Comparison of ENCODE assay signal across 16 mouse cellular contexts in the genomic region with DNA sequence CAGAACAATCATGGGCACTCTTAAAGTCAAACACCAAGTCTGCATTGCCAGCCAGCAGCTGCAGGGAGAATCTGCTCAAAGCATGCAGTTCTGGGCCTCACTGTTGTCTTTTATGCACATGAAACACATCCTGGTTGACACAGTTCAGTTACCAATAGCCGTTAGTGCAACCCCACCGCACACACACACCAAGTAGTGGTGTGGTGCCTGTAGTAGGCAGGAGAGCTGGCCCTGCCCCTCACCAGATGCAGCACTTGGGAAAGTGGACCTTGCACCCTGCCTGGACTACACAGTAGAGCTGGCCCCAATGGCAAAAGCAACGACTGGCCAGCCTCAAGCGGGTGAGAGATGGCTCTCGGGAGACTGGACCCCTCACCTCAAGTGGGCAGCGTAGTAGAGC. TPM values are rescaled to one million over a fixed set of nuclear protein-coding genes. Genes with fewer than 3 reads are reported as not detected.
DNase-seq lines count a peak whose midpoint lies in the region; ATAC-seq lines count a peak whose summit lies in the region.
"Had no signal": no experiment of that assay in that cellular context is flagged by ENCODE, and none has a peak within 500 bp of the region (broad histone marks: within the 10 kb centered on the region; RNA-seq: fewer than 3 reads in every experiment).

No protein-coding gene starts in this region.

- no peak for ATAC-seq in megakaryocyte, adult 5-6 weeks (ENCODE audit: poor library complexity, severe bottlenecking)
- ATAC-seq in hindbrain, embryonic 16.5 days: no peak
- ATAC-seq: hindbrain, postnatal 0 days had no signal

- H3K36me3 ChIP-seq in megakaryocyte, embryonic 14.5 days (replicated peaks; ENCODE audit: low read length): no peaks in the 10 kb centered on the region
- no peaks in the 10 kb centered on the region for H3K36me3 ChIP-seq in hindbrain, embryonic 16.5 days (ENCODE audit: control insufficient read depth, insufficient read depth, low read length)
- no peaks in the 10 kb centered on the region for H3K36me3 ChIP-seq in limb, embryonic 10.5 days
- H3K36me3 ChIP-seq: embryonic facial prominence, embryonic 12.5 days; G1E; neural tube, embryonic 15.5 days had no signal

- H3K4me1 ChIP-seq in megakaryocyte, embryonic 14.5 days: peaks cover 31% of the 10 kb centered on the region
- H3K4me1 ChIP-seq in hindbrain, embryonic 16.5 days (ENCODE audit: control insufficient read depth, insufficient read depth, low read depth, low read length): no peaks in the 10 kb centered on the region
- peaks cover 7% of the 10 kb centered on the region; the same call in 1 of the 2 replicates for H3K4me1 ChIP-seq in limb, embryonic 10.5 days
- H3K4me1 ChIP-seq: embryonic facial prominence, embryonic 12.5 days; neural tube, embryonic 15.5 days had no signal

- H3K9me3 ChIP-seq in megakaryocyte, embryonic 14.5 days: no peaks in the 10 kb centered on the region
- H3K9me3 ChIP-seq in hindbrain, embryonic 16.5 days (ENCODE audit: control insufficient read depth, low read length): no peaks in the 10 kb centered on the region
- no peaks in the 10 kb centered on the region for H3K9me3 ChIP-seq in limb, embryonic 10.5 days (replicated peaks)
- H3K9me3 ChIP-seq: embryonic facial prominence, embryonic 12.5 days; G1E; neural tube, embryonic 15.5 days had no signal

- no peak overlapping the region for H3K9ac ChIP-seq in hindbrain, embryonic 16.5 days (ENCODE audit: low read depth, low read length)
- H3K9ac ChIP-seq: embryonic facial prominence, embryonic 12.5 days; lung, embryonic 14.5 days; neural tube, embryonic 15.5 days had no signal

- no peak overlapping the region for H3K4me2 ChIP-seq in hindbrain, embryonic 16.5 days (ENCODE audit: low read length)
- H3K4me2 ChIP-seq: embryonic facial prominence, embryonic 12.5 days; lung, embryonic 14.5 days; neural tube, embryonic 15.5 days had no signal

- 92% methylated on average over 6 of the region's 6 CpGs for WGBS in hindbrain, embryonic 16.5 days
- WGBS in limb, embryonic 10.5 days: 86% methylated on average over 6 of the region's 6 CpGs

- DNase-seq in kidney, postnatal 25 days: peak; percentile 30 to 65
- DNase-seq in thymus, adult 18-20 months: peak; percentile 31 to 53
- DNase-seq in cerebellum, adult 9-11 months: no peak
- DNase-seq in limb, embryonic 10.5 days (ENCODE audit: low spot score): no peak
- DNase-seq: adrenal gland, postnatal 25 days; cerebellum, postnatal 36 days; layer of hippocampus, adult 9-11 months; lung, embryonic 14.5 days; spleen, adult 18-20 months had no signal

- no peaks in the 10 kb centered on the region for H3K27me3 ChIP-seq in megakaryocyte, embryonic 14.5 days (replicated peaks)
- no peaks in the 10 kb centered on the region for H3K27me3 ChIP-seq in hindbrain, embryonic 16.5 days (replicated peaks; ENCODE audit: control insufficient read depth, insufficient read depth, low read length)
- H3K27me3 ChIP-seq in limb, embryonic 10.5 days (ENCODE audit: low read depth, poor library complexity, severe bottlenecking): no peaks in the 10 kb centered on the region
- H3K27me3 ChIP-seq: embryonic facial prominence, embryonic 12.5 days; neural tube, embryonic 15.5 days had no signal

- peak overlapping the region; percentile 42 for H3K4me3 ChIP-seq in megakaryocyte, embryonic 14.5 days (replicated peaks)
- no peak overlapping the region for H3K4me3 ChIP-seq in hindbrain, embryonic 16.5 days (ENCODE audit: low read length)
- no peak overlapping the region for H3K4me3 ChIP-seq in limb, embryonic 10.5 days
- H3K4me3 ChIP-seq: embryonic facial prominence, embryonic 12.5 days; neural tube, embryonic 15.5 days had no signal

- H3K27ac ChIP-seq in hindbrain, embryonic 16.5 days (ENCODE audit: low read depth, low read length): no peak overlapping the region
- H3K27ac ChIP-seq in limb, embryonic 10.5 days: no peak overlapping the region
- H3K27ac ChIP-seq: embryonic facial prominence, embryonic 12.5 days; hindbrain, postnatal 0 days; neural tube, embryonic 15.5 days had no signal

RNA-seq across cellular contexts. Expression of a gene that starts 5.0 kb away (rescaled TPM):
- polyA plus RNA-seq in megakaryocyte, embryonic 14.5 days (2012; ENCODE audit: insufficient read depth, low replicate concordance): 0.49 TPM in 1 of 2 replicates, not detected in the other
- total RNA-seq in megakaryocyte, adult 5-6 weeks (2015): 3.4 and 5.4 TPM in 2 replicates
- total RNA-seq in megakaryocyte, adult 5-6 weeks (2017): 3.0 and 7.4 TPM in 2 replicates
- 9.5 and 11.6 TPM in 2 replicates for polyA plus RNA-seq in hindbrain, embryonic 16.5 days (2015; fragmentation: Nextera tagmentation; extraction: Ambion mirVana)
- polyA plus RNA-seq in limb, embryonic 10.5 days (2016; fragmentation: Nextera tagmentation; extraction: Ambion mirVana): 14.2 and 15.6 TPM in 2 replicates

RNA-seq across cellular contexts. Expression of a gene that starts 26.4 kb away (rescaled TPM):
- polyA plus RNA-seq in megakaryocyte, embryonic 14.5 days (2012; ENCODE audit: insufficient read depth, low replicate concordance): 47.3 and 75.6 TPM in 2 replicates
- total RNA-seq in megakaryocyte, adult 5-6 weeks (2015): 891 and 940 TPM in 2 replicates
- total RNA-seq in megakaryocyte, adult 5-6 weeks (2017): 1,387 and 1,407 TPM in 2 replicates
- 404 and 411 TPM in 2 replicates for polyA plus RNA-seq in hindbrain, embryonic 16.5 days (2015; fragmentation: Nextera tagmentation; extraction: Ambion mirVana)
- polyA plus RNA-seq in limb, embryonic 10.5 days (2016; fragmentation: Nextera tagmentation; extraction: Ambion mirVana): 711 and 800 TPM in 2 replicates

RNA-seq across cellular contexts. Expression of a gene that starts 34.0 kb away (rescaled TPM):
- 0.99 and 1.0 TPM in 2 replicates for polyA plus RNA-seq in megakaryocyte, embryonic 14.5 days (2012; ENCODE audit: insufficient read depth, low replicate concordance)
- 14.9 and 18.9 TPM in 2 replicates for total RNA-seq in megakaryocyte, adult 5-6 weeks (2015)
- 25.0 TPM in 2 replicates for total RNA-seq in megakaryocyte, adult 5-6 weeks (2017)
- polyA plus RNA-seq in hindbrain, embryonic 16.5 days (2015; fragmentation: Nextera tagmentation; extraction: Ambion mirVana): 21.0 and 23.0 TPM in 2 replicates
- 16.0 and 19.2 TPM in 2 replicates for polyA plus RNA-seq in limb, embryonic 10.5 days (2016; fragmentation: Nextera tagmentation; extraction: Ambion mirVana)

RNA-seq across cellular contexts. Expression of a gene that starts 44.6 kb away (rescaled TPM):
- 0.32 TPM in 1 of 2 replicates, not detected in the other for polyA plus RNA-seq in megakaryocyte, embryonic 14.5 days (2012; ENCODE audit: insufficient read depth, low replicate concordance)
- total RNA-seq in megakaryocyte, adult 5-6 weeks (2015): 1.4 and 2.1 TPM in 2 replicates
- 2.4 and 2.8 TPM in 2 replicates for total RNA-seq in megakaryocyte, adult 5-6 weeks (2017)
- polyA plus RNA-seq in hindbrain, embryonic 16.5 days (2015; fragmentation: Nextera tagmentation; extraction: Ambion mirVana): 1.5 and 1.6 TPM in 2 replicates
- polyA plus RNA-seq in limb, embryonic 10.5 days (2016; fragmentation: Nextera tagmentation; extraction: Ambion mirVana): 0.55 and 0.82 TPM in 2 replicates

Comparison
In these comparisons a context has a peak if more than half of its experiments do, and no peak if none do; other contexts are left out.
1. DNase-seq: peak in kidney, postnatal 25 days (2 of 2) and thymus, adult 18-20 months (2 of 2); none in cerebellum, adult 9-11 months (single experiment) and limb, embryonic 10.5 days (single experiment).